Mouse (Mus musculus): ENCODE data around the gene Scarb2. TPM values are rescaled to one million over a fixed set of nuclear protein-coding genes. Genes with fewer than 3 reads are reported as not detected.
A peak's percentile ranks its signal among the peaks of the same experiment; 100 is the strongest.

Gene Scarb2
- total and polyA plus RNA-seq, 3 experiments, result 38.5 to 85.9 (median 76.7) TPM

DNA sequence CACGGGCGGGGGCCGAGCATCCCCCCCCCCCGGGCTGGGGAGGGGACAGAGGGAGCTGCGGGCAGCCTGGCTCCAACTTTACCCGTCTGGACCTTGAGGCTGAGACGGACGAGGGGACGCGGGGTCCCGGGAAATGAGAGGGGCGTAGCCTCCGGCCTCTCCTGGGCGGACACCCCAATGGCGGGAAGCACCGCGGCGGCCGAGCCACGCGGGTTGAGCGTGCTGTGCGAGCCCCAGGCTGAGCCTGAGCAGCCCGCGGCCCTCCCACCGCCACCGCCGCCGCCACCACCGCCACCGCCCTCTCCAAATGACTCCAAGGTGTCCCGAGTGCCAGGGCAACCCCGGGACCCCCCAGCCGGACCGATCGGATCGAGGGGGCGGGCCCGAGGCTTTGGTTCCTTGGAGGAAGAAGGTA is 72.1 kb downstream of the Scarb2 start:
- Histone ChIP-seq H3K9ac (ENCODE audit: low read depth, low read length) (peak overlapping the region; percentile 87), H3K27me3 (ENCODE audit: control insufficient read depth, insufficient read depth, low read length) (no peaks in the 10 kb centered on the region), H3K27ac (peak overlapping the region; percentile 90), H3K4me1 (ENCODE audit: control insufficient read depth, insufficient read depth, low read length) (peaks cover 2% of the 10 kb centered on the region; the same call in 1 of the 2 replicates), H3K36me3 (ENCODE audit: control insufficient read depth, insufficient read depth, low read length) (no peaks in the 10 kb centered on the region; the same call in 1 of the 2 replicates), H3K4me3 (peak overlapping the region; percentile 63), H3K79me2 (replicated peaks; ENCODE audit: control insufficient read depth, insufficient read depth, low read length) (peaks cover 3% of the 10 kb centered on the region; the same call in 1 of the 2 replicates)
- intact Hi-C loops (cut with DNase I), result loop anchor here (2.0 kb wide), 1 partner anchor 70 kb away; no protein-coding TSS in a partner anchor
- under 1% methylated on average over 37 of the region's 39 CpGs for WGBS
- TF ChIP-seq EP300 (IDR thresholded peaks at IDR 0.05; ENCODE audit: insufficient read depth, low read depth, low read length), result no peak
- DNase-seq, result no peak

DNA sequence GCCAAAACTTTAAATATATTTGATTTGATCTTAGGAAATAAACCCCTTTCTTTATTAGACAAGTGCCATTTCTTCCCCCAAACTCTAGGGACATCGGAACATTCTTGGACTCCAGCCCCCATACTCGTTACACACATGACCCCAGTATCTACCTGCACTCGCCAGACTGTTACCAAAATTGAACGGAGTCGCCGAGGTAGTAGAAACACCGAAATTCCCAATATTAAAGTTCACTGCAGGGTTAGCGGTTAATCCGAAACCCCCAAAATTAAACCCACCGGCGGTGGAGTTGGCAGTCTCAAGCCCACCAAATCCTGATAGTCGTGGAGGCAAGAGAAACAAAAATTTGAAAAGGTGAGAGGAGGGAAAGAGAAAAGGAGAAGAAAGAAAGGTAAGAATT is 72.6 kb downstream of the Scarb2 start:
- Histone ChIP-seq H3K36me3 (ENCODE audit: control insufficient read depth, insufficient read depth, low read length) (no peaks in the 10 kb centered on the region; the same call in 1 of the 2 replicates), H3K27ac (peak overlapping the region; percentile 90), H3K79me2 (replicated peaks; ENCODE audit: control insufficient read depth, insufficient read depth, low read length) (peaks cover 3% of the 10 kb centered on the region; the same call in 1 of the 2 replicates), H3K9ac (ENCODE audit: low read depth, low read length) (peak overlapping the region; percentile 87), H3K4me1 (ENCODE audit: control insufficient read depth, insufficient read depth, low read length) (peaks cover 2% of the 10 kb centered on the region; the same call in 1 of the 2 replicates), H3K4me3 (peak overlapping the region; percentile 63), H3K27me3 (ENCODE audit: control insufficient read depth, insufficient read depth, low read length) (no peaks in the 10 kb centered on the region)
- no peak for DNase-seq
- TF ChIP-seq POLR2A (IDR thresholded peaks at IDR 0.05; ENCODE audit: insufficient read depth, low read depth, low read length) (no peak), CTCF (IDR thresholded peaks at IDR 0.05) (no peak), EP300 (IDR thresholded peaks at IDR 0.05; ENCODE audit: insufficient read depth, low read depth, low read length) (no peak)
- 2% methylated on average over 12 of the region's 12 CpGs for WGBS
- intact Hi-C loops (cut with DNase I), result loop anchor here (2.0 kb wide), 1 partner anchor 71 kb away; no protein-coding TSS in a partner anchor

- no peak for TF ChIP-seq CTCF (IDR thresholded peaks at IDR 0.05)
- no peak for TF ChIP-seq EP300 (IDR thresholded peaks at IDR 0.05; ENCODE audit: insufficient read depth, low read depth, low read length)
- no peak for TF ChIP-seq POLR2A (IDR thresholded peaks at IDR 0.05; ENCODE audit: insufficient read depth, low read depth, low read length)
- no peak for DNase-seq
- Histone ChIP-seq H3K79me2 (replicated peaks; ENCODE audit: control insufficient read depth, insufficient read depth, low read length) (peaks cover 3% of the 10 kb centered on the region; the same call in 1 of the 2 replicates), H3K27ac (no peak overlapping the region), H3K4me3 (no peak overlapping the region), H3K27me3 (ENCODE audit: control insufficient read depth, insufficient read depth, low read length) (no peaks in the 10 kb centered on the region), H3K9ac (ENCODE audit: low read depth, low read length) (no peak overlapping the region), H3K36me3 (ENCODE audit: control insufficient read depth, insufficient read depth, low read length) (no peaks in the 10 kb centered on the region; the same call in 1 of the 2 replicates), H3K4me1 (ENCODE audit: control insufficient read depth, insufficient read depth, low read length) (peaks cover 2% of the 10 kb centered on the region; the same call in 1 of the 2 replicates)
- intact Hi-C loops (cut with DNase I), result no loop called here
- WGBS, result 85% methylated on average over 7 of the region's 7 CpGs
Measured at GRCm38 (mm10) chr5:92431611-92432010, 75.0 kb downstream of the Scarb2 start.

DNA sequence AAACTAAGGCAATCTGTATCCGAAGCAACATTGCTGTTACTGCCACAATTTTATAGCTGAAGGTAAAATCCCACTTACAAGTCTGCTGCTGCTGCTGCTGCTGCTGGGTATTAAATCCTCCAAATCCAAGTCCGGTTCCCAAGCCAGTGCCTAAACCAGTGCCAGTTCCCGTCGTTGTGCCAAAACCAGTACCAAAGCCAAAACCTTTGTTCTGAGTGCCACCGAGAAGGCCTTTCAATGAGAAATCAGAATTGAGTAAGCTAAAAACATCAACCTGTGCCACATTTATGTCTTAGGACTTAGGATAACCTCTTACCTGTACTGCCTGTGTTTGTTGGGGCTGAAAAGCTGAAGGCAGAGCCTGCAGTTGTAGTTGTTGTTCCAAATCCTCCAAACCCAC is 75.9 kb downstream of the Scarb2 start:
- H3K9ac ChIP-seq (ENCODE audit: low read depth, low read length), result no peak overlapping the region
- H3K4me1 ChIP-seq (ENCODE audit: control insufficient read depth, insufficient read depth, low read length), result peaks cover 2% of the 10 kb centered on the region; the same call in 1 of the 2 replicates
- TF ChIP-seq CTCF (IDR thresholded peaks at IDR 0.05) (no peak), EP300 (IDR thresholded peaks at IDR 0.05; ENCODE audit: insufficient read depth, low read depth, low read length) (no peak), POLR2A (IDR thresholded peaks at IDR 0.05; ENCODE audit: insufficient read depth, low read depth, low read length) (no peak)
- H3K27ac ChIP-seq, result no peak overlapping the region
- H3K36me3 ChIP-seq (ENCODE audit: control insufficient read depth, insufficient read depth, low read length), result no peaks in the 10 kb centered on the region; the same call in 1 of the 2 replicates
- H3K27me3 ChIP-seq (ENCODE audit: control insufficient read depth, insufficient read depth, low read length), result no peaks in the 10 kb centered on the region
- H3K4me3 ChIP-seq, result no peak overlapping the region
- 83% methylated on average over 5 of the region's 5 CpGs for WGBS
- no peak for DNase-seq
- H3K79me2 ChIP-seq (replicated peaks; ENCODE audit: control insufficient read depth, insufficient read depth, low read length), result peaks cover 3% of the 10 kb centered on the region; the same call in 1 of the 2 replicates
- intact Hi-C loops (cut with DNase I), result no loop called here

GRCm38 (mm10) chr5:92424126-92424525 is 82.5 kb downstream of the Scarb2 start:
- intact Hi-C loops (cut with DNase I), result no loop called here
- no peak for DNase-seq
- Histone ChIP-seq H3K36me3 (ENCODE audit: control insufficient read depth, insufficient read depth, low read length) (peaks cover 4% of the 10 kb centered on the region), H3K4me1 (ENCODE audit: control insufficient read depth, insufficient read depth, low read length) (no peaks in the 10 kb centered on the region), H3K27ac (no peak overlapping the region), H3K9ac (ENCODE audit: low read depth, low read length) (no peak overlapping the region), H3K4me3 (no peak overlapping the region), H3K27me3 (ENCODE audit: control insufficient read depth, insufficient read depth, low read length) (no peaks in the 10 kb centered on the region), H3K79me2 (replicated peaks; ENCODE audit: control insufficient read depth, insufficient read depth, low read length) (no peaks in the 10 kb centered on the region; the same call in 1 of the 2 replicates)
- TF ChIP-seq EP300 (IDR thresholded peaks at IDR 0.05; ENCODE audit: insufficient read depth, low read depth, low read length) (no peak), CTCF (IDR thresholded peaks at IDR 0.05) (no peak), POLR2A (IDR thresholded peaks at IDR 0.05; ENCODE audit: insufficient read depth, low read depth, low read length) (no peak)
- WGBS, result 95% methylated on average over 11 of the region's 11 CpGs

- Histone ChIP-seq H3K36me3 (ENCODE audit: control insufficient read depth, insufficient read depth, low read length) (peaks cover 2% of the 10 kb centered on the region), H3K4me1 (ENCODE audit: control insufficient read depth, insufficient read depth, low read length) (no peaks in the 10 kb centered on the region), H3K4me3 (no peak overlapping the region), H3K79me2 (replicated peaks; ENCODE audit: control insufficient read depth, insufficient read depth, low read length) (no peaks in the 10 kb centered on the region), H3K27me3 (ENCODE audit: control insufficient read depth, insufficient read depth, low read length) (no peaks in the 10 kb centered on the region), H3K9ac (ENCODE audit: low read depth, low read length) (no peak overlapping the region), H3K27ac (no peak overlapping the region)
- intact Hi-C loops (cut with DNase I), result no loop called here
- no peak for DNase-seq
- WGBS, result 73% methylated on average over 8 of the region's 8 CpGs
- TF ChIP-seq POLR2A (IDR thresholded peaks at IDR 0.05; ENCODE audit: insufficient read depth, low read depth, low read length), result 0 out of 2 replicates have a peak, but pooled peaks have one; percentile 13
- TF ChIP-seq CTCF (IDR thresholded peaks at IDR 0.05), result no peak
- no peak for TF ChIP-seq EP300 (IDR thresholded peaks at IDR 0.05; ENCODE audit: insufficient read depth, low read depth, low read length)
Measured at GRCm38 (mm10) chr5:92413982-92414375, 92.7 kb downstream of the Scarb2 start.
